Mouse (Mus musculus): ENCODE data around the gene Msi2. TPM values are rescaled to one million over a fixed set of nuclear protein-coding genes. Genes with fewer than 3 reads are reported as not detected.

Msi2 gene
- polyA plus RNA-seq, 1 experiment from 2014 or later = 20.4 TPM

GRCm38 (mm10) chr11:88492585-88492984 is 225.7 kb downstream of the Msi2 start:
- H3K9me3 ChIP-seq = no peaks in the 10 kb centered on the region
- H3K36me3 ChIP-seq (replicated peaks) = peaks cover 34% of the 10 kb centered on the region
- H3K4me1 ChIP-seq = peaks cover 54% of the 10 kb centered on the region
- no peak overlapping the region for H3K27ac ChIP-seq
- 92% methylated on average over 2 of the region's 2 CpGs for WGBS
- no peak for DNase-seq (ENCODE audit: extremely low spot score, low spot score)
- no peaks in the 10 kb centered on the region for H3K27me3 ChIP-seq (ENCODE audit: poor library complexity, severe bottlenecking)
- no peak overlapping the region for H3K4me3 ChIP-seq

- no peak overlapping the region; the same call in 1 of the 2 replicates for H3K27ac ChIP-seq
- no peaks in the 10 kb centered on the region for H3K9me3 ChIP-seq
- H3K27me3 ChIP-seq (ENCODE audit: poor library complexity, severe bottlenecking) = no peaks in the 10 kb centered on the region
- H3K4me3 ChIP-seq = no peak overlapping the region
- 91% methylated on average over 4 of the region's 4 CpGs for WGBS
- no peak for DNase-seq (ENCODE audit: extremely low spot score, low spot score)
- H3K4me1 ChIP-seq = peaks cover 61% of the 10 kb centered on the region
- peaks cover 23% of the 10 kb centered on the region for H3K36me3 ChIP-seq (replicated peaks)
Measured at GRCm38 (mm10) chr11:88489985-88490384, 228.3 kb downstream of the Msi2 start.

- Histone ChIP-seq H3K36me3 (replicated peaks) (peaks cover 23% of the 10 kb centered on the region), H3K4me1 (peaks cover 65% of the 10 kb centered on the region), H3K9me3 (no peaks in the 10 kb centered on the region), H3K4me3 (no peak overlapping the region), H3K27ac (peak overlapping the region; percentile 70), H3K27me3 (ENCODE audit: poor library complexity, severe bottlenecking) (no peaks in the 10 kb centered on the region)
- DNase-seq (ENCODE audit: extremely low spot score, low spot score) = no peak
- 90% methylated on average over 17 of the region's 17 CpGs for WGBS
Measured at GRCm38 (mm10) chr11:88488941-88489724, 229.2 kb downstream of the Msi2 start.

GRCm38 (mm10) chr11:88488175-88488940 is 230.0 kb downstream of the Msi2 start:
- H3K27me3 ChIP-seq (ENCODE audit: poor library complexity, severe bottlenecking) = no peaks in the 10 kb centered on the region
- DNase-seq (ENCODE audit: extremely low spot score, low spot score) = no peak
- no peaks in the 10 kb centered on the region for H3K9me3 ChIP-seq
- H3K4me1 ChIP-seq = peaks cover 73% of the 10 kb centered on the region
- H3K36me3 ChIP-seq (replicated peaks) = peaks cover 25% of the 10 kb centered on the region
- no peak overlapping the region for H3K4me3 ChIP-seq
- H3K27ac ChIP-seq = peak overlapping the region; percentile 70
- 92% methylated on average over 13 of the region's 13 CpGs for WGBS

- peaks cover 82% of the 10 kb centered on the region for H3K4me1 ChIP-seq
- H3K4me3 ChIP-seq = no peak overlapping the region
- peak overlapping the region; percentile 93; the same call in 1 of the 2 replicates for H3K27ac ChIP-seq
- peaks cover 23% of the 10 kb centered on the region for H3K36me3 ChIP-seq (replicated peaks)
- H3K27me3 ChIP-seq (ENCODE audit: poor library complexity, severe bottlenecking) = no peaks in the 10 kb centered on the region
- WGBS = 80% methylated on average over 1 of the region's 1 CpGs
- DNase-seq (ENCODE audit: extremely low spot score, low spot score) = no peak
- H3K9me3 ChIP-seq = no peaks in the 10 kb centered on the region
Measured at GRCm38 (mm10) chr11:88485987-88486386, 232.3 kb downstream of the Msi2 start.

GRCm38 (mm10) chr11:88485088-88485487 is 233.2 kb downstream of the Msi2 start:
- Histone ChIP-seq H3K9me3 (no peaks in the 10 kb centered on the region), H3K27ac (peak overlapping the region; percentile 93), H3K4me1 (peaks cover 89% of the 10 kb centered on the region), H3K27me3 (ENCODE audit: poor library complexity, severe bottlenecking) (no peaks in the 10 kb centered on the region), H3K4me3 (no peak overlapping the region), H3K36me3 (replicated peaks) (peaks cover 23% of the 10 kb centered on the region)
- no peak for DNase-seq (ENCODE audit: extremely low spot score, low spot score)
- WGBS = 65% methylated on average over 4 of the region's 4 CpGs

GRCm38 (mm10) chr11:88484047-88484446 is 234.3 kb downstream of the Msi2 start:
- H3K4me1 ChIP-seq = peaks cover 89% of the 10 kb centered on the region
- WGBS = 93% methylated on average over 3 of the region's 3 CpGs
- H3K27me3 ChIP-seq (ENCODE audit: poor library complexity, severe bottlenecking) = no peaks in the 10 kb centered on the region
- no peak for DNase-seq (ENCODE audit: extremely low spot score, low spot score)
- peaks cover 28% of the 10 kb centered on the region for H3K36me3 ChIP-seq (replicated peaks)
- H3K9me3 ChIP-seq = no peaks in the 10 kb centered on the region
- no peak overlapping the region for H3K4me3 ChIP-seq
- H3K27ac ChIP-seq = peak overlapping the region; percentile 93

GRCm38 (mm10) chr11:88482636-88483035 is 235.7 kb downstream of the Msi2 start:
- Histone ChIP-seq H3K9me3 (no peaks in the 10 kb centered on the region), H3K4me3 (peak overlapping the region; percentile 36; the same call in 1 of the 2 replicates), H3K27me3 (ENCODE audit: poor library complexity, severe bottlenecking) (no peaks in the 10 kb centered on the region), H3K4me1 (peaks cover 89% of the 10 kb centered on the region), H3K27ac (peak overlapping the region; percentile 93), H3K36me3 (replicated peaks) (peaks cover 31% of the 10 kb centered on the region)
- 30% methylated on average over 11 of the region's 11 CpGs for WGBS
- DNase-seq (ENCODE audit: extremely low spot score, low spot score) = peak; percentile 62

GRCm38 (mm10) chr11:88482236-88482635 is 236.1 kb downstream of the Msi2 start:
- no peaks in the 10 kb centered on the region for H3K27me3 ChIP-seq (ENCODE audit: poor library complexity, severe bottlenecking)
- H3K27ac ChIP-seq = peak overlapping the region; percentile 93
- 27% methylated on average over 6 of the region's 6 CpGs for WGBS
- peaks cover 89% of the 10 kb centered on the region for H3K4me1 ChIP-seq
- H3K9me3 ChIP-seq = no peaks in the 10 kb centered on the region
- peak; percentile 46 for DNase-seq (ENCODE audit: extremely low spot score, low spot score)
- H3K36me3 ChIP-seq (replicated peaks) = peaks cover 35% of the 10 kb centered on the region
- peak overlapping the region; percentile 36; the same call in 1 of the 2 replicates for H3K4me3 ChIP-seq

GRCm38 (mm10) chr11:88481602-88482161 is 236.6 kb downstream of the Msi2 start:
- H3K36me3 ChIP-seq (replicated peaks) = peaks cover 41% of the 10 kb centered on the region

GRCm38 (mm10) chr11:88481092-88481601 is 237.2 kb downstream of the Msi2 start:
- peak overlapping the region; percentile 93 for H3K27ac ChIP-seq
- no peaks in the 10 kb centered on the region for H3K9me3 ChIP-seq
- DNase-seq (ENCODE audit: extremely low spot score, low spot score) = no peak
- peak overlapping the region; percentile 36 for H3K4me3 ChIP-seq
- WGBS = 49% methylated on average over 9 of the region's 9 CpGs
- H3K36me3 ChIP-seq (replicated peaks) = peaks cover 46% of the 10 kb centered on the region
- H3K27me3 ChIP-seq (ENCODE audit: poor library complexity, severe bottlenecking) = no peaks in the 10 kb centered on the region
- peaks cover 93% of the 10 kb centered on the region for H3K4me1 ChIP-seq

More at GRCm38 (mm10) chr11:88481602-88482161, 236.6 kb downstream of the Msi2 start:
- no peaks in the 10 kb centered on the region for H3K27me3 ChIP-seq (ENCODE audit: poor library complexity, severe bottlenecking)
- H3K9me3 ChIP-seq = no peaks in the 10 kb centered on the region
- peaks cover 93% of the 10 kb centered on the region for H3K4me1 ChIP-seq
- H3K4me3 ChIP-seq = peak overlapping the region; percentile 36
- H3K27ac ChIP-seq = peak overlapping the region; percentile 93
- DNase-seq (ENCODE audit: extremely low spot score, low spot score) = peak; percentile 76
- WGBS = 45% methylated on average over 7 of the region's 7 CpGs

- Histone ChIP-seq H3K27me3 (ENCODE audit: poor library complexity, severe bottlenecking) (no peaks in the 10 kb centered on the region), H3K4me1 (peaks cover 93% of the 10 kb centered on the region), H3K4me3 (no peak overlapping the region), H3K27ac (peak overlapping the region; percentile 93; the same call in 1 of the 2 replicates), H3K9me3 (no peaks in the 10 kb centered on the region), H3K36me3 (replicated peaks) (peaks cover 55% of the 10 kb centered on the region)
- 88% methylated on average over 5 of the region's 5 CpGs for WGBS
- DNase-seq (ENCODE audit: extremely low spot score, low spot score) = no peak
Measured at GRCm38 (mm10) chr11:88479498-88479897, 238.8 kb downstream of the Msi2 start.

Data from forebrain, embryonic 10.5 days (tissue).